Mouse (Mus musculus) liver, postnatal 0 days (tissue): ENCODE measurements around the gene Ino80b.

ENCODE experiments used
- CTCF ChIP-seq: sonication (generic); IDR thresholded peaks from 2 replicates; pipeline ENCODE4 v1.5.1; 2016; ENCODE audit warnings: antibody characterized with exemption, low read depth
- EP300 ChIP-seq: IDR thresholded peaks from 2 replicates; pipeline ENCODE4 v1.6.1; 2016; ENCODE audit warnings: antibody characterized with exemption, low read depth, mild to moderate bottlenecking

DNA sequence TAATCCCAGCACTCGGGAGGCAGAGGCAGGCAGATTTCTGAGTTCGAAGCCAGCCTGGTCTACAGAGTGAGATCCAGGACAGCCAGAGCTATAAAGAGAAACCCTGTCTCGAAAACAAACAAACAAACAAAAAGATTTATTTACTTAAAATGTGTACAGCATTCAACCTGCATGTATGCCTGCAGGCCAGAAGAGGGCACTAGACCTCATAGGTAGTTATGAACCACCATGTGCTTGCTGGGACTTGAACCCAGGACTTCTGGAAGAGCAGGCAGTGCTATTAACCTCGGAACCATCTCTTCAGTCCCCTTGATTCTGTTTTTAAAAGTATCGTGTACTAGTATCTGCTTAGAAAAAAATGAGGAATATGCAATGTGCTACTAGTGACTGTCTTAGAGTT lies 2.2 kb upstream of the Ino80b start:
- no peak for TF ChIP-seq EP300
- TF ChIP-seq CTCF: peak; percentile 58
